Mouse (Mus musculus) megakaryocyte progenitor cell, adult 5-6 weeks (primary cell): Measurements from ENCODE around the gene Rpain. TPM values are rescaled to one million over a fixed set of nuclear protein-coding genes. Genes with fewer than 3 reads are reported as not detected.

Experiments used
- ATAC-seq: replicated peaks from 2 replicates; pipeline ENCODE4 v1.8.0; 2016; ENCODE audit warnings: mild to moderate bottlenecking, moderate TSS enrichment, inconsistent platforms; ENCODE audit not compliant: poor library complexity
- total RNA-seq, 2 experiments: library from RNA; stranded (forward) in 1 of 2; stranded (reverse) in 1 of 2; fragments of 157-497, 149-512 nt in 1 of 2; fragments of 200-1000 nt in 1 of 2; gene quantifications; 2 replicates each; pipeline versions ENCODE4 v1.2.3 to v1.2.4; 2015 to 2017

The Rpain gene
- total RNA-seq, 2 experiments from 2014 or later: 25.3 to 68.1 TPM

DNA sequence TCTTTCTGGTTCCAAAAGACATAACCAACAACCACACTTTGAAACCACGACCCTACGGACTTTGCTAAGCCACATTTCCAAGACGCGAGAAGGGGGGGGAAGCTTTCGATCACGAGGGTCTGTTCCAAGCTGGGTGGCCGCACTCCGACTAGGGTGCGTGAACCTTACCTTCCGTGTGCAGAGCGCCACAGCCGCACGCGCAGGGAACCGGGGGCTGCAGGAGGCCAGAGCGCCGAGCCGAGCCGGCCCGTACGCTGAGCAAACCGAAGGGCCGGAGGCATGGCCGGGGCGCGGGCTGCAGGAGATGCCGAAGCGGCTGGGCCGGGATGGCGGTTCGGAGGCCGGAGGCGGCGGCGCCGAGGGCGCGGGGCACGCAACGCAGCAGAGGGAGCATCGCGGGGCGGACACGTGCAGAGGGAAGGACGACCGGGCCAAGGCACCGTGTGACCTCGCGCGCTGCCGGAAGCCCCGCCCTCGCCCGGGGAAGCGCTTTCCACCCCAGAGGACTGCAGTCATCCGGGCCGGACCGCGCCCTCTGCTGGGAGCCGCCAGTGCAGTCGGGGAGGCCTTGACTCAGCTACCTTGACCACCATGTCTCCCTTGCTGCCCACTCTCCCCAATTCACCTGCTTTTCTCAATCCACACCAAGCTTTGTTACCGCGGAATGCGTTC, 12.7 kb downstream of the Rpain start, which contains the start of gene C1qbp:
C1qbp (minus strand) TSS at position 470 of the 672 bp plus-strand sequence.
- ATAC-seq: peak; percentile 99

DNA sequence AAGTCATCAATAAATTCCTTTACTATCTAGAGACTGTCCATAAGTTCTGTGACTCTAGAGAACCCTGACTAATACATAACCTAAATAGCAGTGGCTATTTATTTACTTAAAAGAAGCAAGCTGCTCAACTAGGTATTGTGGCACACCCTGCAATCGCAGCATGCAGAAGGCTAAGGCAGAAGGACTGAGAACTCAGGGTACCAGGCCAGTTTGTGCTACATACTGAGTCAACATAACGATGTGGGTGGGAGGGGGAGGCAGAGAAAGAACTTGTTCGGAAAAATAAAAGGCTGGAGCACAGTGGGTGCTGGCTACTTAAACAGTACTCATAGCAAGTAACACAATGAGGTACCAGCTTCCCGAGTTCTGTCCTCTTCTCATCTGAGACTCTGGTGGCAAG, 31.2 kb downstream of the Rpain start:
- no peak for ATAC-seq

DNA sequence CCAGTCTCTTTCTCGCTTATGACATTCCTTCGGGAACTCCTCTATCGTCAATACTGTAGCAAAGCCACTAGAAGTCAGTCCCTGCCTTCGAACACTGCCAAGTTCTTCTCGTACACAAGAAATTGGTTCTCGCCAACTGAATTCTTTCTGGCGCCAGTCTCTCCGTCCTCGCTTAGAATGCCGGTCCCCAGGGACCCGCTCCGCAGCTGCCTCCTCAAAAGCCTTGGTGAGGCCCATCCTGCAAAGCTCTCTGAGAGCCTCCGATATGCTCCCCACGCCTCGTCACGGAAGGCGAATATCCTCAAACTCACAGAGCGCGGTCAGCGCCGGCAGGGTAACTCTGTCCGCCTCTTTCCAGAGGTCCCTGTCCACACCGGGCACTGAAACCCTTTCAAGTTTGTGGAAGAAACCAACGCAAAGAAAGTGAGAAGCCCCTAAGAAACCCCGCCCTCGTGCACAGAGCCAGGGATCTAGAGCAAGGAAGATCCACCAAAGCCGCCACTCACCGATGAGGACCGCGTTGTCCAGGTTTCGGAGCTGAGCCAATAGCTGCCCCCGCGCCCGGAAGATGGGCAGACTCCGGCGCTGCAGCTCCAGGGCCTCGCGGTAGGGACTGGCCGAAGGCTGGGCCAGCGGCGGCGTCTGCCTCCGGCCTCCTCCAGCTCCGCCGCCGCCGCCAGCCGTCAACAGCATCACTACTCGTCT, 33.8 kb downstream of the Rpain start:
- ATAC-seq: peak; percentile 40

DNA sequence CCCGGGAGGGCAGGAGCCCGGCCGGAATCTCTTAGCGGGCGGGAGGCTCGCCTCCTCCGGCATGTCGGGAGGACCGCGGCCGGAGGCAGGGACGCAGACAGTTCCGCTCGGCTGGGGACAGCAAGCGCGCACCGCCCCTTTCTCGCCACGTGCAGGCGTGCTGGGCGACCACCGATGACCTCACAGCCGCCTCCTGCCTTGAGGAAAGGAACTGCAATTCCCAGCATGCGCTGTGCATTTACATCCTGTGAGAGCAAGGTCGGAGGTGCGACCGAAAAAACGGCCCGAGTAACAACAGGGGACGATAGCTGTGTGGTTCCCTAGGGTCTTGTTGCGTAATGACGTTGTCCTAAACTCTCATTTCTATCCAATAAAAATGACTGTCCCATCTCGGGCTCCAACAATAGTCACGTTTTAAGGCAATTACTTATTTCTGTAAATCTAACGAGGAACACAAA, 34.3 kb downstream of the Rpain start, which contains the start of gene Dhx33:
Dhx33 (minus strand) TSS at position 122 of the 458 bp plus-strand sequence.
- ATAC-seq: peak; percentile 98

DNA sequence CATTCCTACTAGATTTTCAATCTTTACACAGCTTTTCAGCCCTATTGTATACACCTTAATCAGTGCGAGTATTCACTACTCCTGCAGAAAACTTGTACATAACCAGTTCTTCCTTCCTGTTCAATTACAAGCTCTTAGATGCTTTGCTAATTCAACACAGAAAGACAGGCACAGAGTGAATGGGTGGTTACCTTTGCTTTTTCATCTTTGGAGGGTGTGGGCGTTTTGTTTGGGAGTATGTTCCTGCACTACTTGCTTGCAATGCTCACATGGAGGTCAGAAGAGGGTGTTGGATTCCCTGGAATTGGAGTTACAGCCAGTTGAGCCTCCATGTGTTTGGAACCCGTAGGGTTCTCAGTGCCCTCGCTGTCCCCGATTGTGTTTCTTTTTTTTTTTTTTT, 35.0 kb downstream of the Rpain start:
- ATAC-seq: no peak

DNA sequence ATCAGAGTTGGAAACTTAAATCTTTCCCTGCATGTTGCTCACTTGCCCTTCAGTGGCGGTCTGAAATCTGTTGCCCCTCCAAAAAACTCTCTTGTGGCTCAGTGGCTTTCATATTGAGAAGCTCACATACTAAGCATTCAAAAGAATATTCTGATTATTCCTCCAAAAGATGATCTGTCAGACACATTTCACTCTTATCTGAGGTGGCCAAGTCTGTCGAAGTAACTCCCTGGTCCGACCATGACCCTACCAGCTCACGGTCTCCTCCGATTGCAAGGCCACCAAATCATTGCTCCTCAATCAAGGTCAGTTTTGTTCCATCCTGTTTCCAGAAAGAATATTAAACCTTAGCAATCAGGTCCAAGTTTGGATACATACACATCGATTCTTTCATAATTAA, 37.0 kb downstream of the Rpain start:
- ATAC-seq: no peak

DNA sequence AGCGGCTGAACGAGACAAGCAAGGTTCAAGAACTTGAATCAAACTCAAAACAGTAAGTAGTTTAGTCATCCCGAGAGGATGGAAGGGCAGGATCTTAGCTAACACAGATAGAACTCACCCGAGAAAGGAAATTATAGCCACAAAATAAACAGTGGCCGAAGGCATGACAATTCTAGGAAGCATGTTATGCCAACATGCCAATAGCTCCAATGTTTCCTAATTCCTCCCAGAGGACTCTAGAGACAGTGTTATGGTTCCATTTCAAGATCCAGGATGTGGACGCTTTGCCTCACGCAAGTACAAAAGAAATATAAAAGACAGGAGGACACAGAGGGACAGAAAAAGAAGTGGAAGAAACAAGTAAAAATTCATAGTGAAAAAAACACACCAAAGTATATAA, 37.8 kb downstream of the Rpain start:
- no peak for ATAC-seq

DNA sequence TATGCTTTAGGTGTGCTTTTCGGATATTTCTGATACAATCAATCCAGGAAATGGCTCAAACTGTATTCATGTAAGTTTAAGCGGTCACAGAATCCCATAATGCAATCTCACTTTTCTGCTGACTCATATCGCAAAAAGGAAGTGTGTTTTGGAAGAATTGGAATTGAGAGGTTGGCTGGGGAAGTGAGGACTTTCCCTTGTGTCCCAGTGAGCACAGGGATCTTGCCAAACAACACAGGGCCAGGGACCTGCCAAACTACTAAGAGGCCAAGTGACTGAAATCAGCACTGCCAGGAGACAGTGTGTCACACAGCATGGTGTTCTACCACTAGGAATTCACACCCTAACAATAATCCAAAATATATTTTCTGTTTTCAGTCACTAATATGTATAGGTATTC, 38.3 kb downstream of the Rpain start:
- ATAC-seq: no peak

DNA sequence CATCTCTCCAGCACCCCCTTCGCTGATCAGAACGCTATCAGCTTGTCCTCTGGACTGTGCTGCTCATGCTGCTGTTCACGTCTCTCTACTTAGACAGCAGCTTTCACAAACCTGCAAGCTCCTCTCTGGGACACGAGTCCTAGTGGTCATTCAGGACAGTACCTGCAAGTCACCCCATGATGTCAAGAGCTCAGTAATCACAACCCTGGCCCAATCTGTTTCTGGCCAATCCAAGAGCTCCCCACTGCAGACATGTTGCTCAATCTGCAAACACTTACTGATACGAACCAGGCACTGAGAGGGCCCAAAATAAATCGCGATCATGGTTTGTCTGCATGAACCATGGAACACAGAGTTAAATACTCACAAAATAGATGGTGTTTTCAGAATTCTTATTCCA, 42.7 kb downstream of the Rpain start:
- no peak for ATAC-seq

DNA sequence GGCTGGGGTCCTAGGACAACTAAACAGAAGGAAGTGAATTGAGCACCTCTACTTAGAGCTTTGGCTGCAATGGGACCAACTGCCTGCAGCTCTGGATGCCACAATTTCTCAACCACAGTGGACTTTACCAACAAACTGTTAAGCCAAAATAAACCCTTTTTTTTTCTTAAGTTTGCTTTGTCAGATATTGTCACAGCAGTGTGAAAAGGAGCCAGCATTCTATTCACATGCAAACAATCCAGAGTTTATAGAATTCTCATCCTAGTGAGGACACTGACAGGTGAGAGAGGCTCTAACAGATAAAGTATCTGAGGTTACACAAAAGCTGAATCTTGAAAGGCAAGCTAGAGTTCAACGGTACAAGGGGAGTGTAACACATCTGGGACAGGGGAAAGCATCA, 47.0 kb downstream of the Rpain start:
- ATAC-seq: no peak

DNA sequence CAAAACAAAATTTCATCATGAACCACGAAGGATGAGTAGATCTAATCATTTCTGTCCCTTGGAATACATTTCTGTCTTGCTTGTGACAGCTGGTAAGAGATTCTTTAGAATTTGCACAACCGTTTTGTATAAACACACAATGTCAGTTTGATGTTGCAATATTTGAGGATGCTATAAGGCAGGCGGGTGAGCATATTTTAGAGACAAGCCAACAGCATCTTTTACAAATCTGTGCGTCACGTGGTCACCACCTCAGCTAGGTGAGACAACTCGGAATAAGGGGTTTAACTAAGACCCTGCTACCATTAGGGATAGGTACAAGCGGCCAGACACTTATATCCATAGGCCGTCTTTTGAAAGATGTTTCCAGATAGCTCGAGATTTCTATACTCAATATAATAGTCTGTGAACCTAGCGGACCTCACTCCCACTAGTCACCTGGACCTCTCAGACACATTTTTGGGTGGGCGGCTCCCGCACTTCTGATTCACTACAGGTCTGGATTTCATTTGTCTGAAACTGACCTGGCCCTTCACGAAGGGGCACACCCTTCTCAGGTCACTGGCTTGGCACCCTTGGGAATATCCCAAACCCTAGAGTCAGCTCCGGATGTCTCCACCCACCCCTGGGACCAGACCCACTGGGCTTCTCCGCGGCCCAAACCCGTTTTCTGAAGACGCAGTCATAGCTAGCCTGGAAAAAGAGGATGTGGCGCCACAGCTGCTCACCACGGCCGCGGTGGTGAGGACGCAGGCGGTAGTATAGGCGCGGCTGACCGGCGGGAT, 48.6 kb downstream of the Rpain start:
- ATAC-seq: no peak

DNA sequence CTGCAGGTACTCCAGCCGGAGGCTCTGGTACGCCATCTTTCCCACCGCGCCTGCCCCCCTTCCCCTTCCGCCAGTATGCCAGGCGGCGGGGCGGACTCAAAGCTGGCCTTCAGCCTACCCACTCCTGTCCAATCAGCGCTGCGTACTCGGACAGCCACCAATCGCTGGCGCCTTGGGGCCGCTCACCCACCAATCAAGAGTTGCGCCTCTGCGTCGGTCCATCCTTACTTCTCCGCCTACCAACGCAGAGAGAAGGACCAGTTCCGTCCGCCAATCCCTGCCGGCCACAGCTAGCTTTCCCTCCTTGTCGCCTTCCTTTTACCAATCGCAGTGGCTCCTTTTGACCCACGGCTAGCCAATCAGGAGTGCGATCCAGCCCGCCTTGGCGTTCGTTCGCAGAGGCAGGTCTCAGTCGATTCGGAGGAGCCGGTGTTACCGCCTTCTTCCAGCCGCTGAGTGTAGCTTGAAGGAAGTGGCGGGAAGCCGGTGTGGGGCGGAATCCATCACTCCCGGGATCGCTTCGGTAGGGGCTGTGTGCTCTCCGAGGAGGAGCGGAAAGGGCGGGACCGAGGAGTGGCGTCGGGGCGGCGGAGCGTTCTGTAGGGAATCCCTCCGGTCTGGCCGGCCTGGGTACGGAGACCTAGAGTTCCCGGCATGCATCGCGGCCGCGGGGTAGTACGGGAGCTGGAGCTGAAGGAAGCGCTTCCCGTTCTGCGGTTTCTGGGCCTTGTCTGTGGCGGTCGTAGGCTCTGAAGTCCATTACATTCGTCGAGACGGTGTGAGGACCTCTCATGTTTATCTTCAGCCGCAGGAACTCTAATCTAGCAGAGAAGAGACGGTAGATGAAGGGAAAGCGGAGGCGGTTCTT, 49.4 kb downstream of the Rpain start, which contains the start of the genes Mis12 and Derl2:
Mis12 (plus strand) TSS at position 411 of the 868 bp plus-strand sequence.
Derl2 (minus strand) TSS at position 641 of the 868 bp plus-strand sequence.
- peak; percentile 94 for ATAC-seq

Other genes starting within 250 kb of the Rpain start
- gene Zfp3, start 206.0 kb upstream of the Rpain start, total RNA-seq (2015): 1.3 and 2.1 TPM in 2 replicates
- 1.9 and 2.7 TPM in 2 replicates for gene Zfp3, start 206.0 kb upstream of the Rpain start, total RNA-seq (2017)
- 0.37 TPM in 1 of 2 replicates, not detected in the other for gene Scimp, start 157.6 kb upstream of the Rpain start, total RNA-seq (2015)
- not detected in 2 replicates for gene Scimp, start 157.6 kb upstream of the Rpain start, total RNA-seq (2017)
- gene Rabep1, start 125.4 kb upstream of the Rpain start, total RNA-seq (2015): 19.5 and 28.2 TPM in 2 replicates
- 30.8 and 52.6 TPM in 2 replicates for gene Rabep1, start 125.4 kb upstream of the Rpain start, total RNA-seq (2017)
- gene Nup88, start 240 bp upstream of the Rpain start, total RNA-seq (2015): 138 and 143 TPM in 2 replicates
- gene Nup88, start 240 bp upstream of the Rpain start, total RNA-seq (2017): 135 and 164 TPM in 2 replicates
- 642 and 695 TPM in 2 replicates for gene C1qbp, start 12.8 kb downstream of the Rpain start, total RNA-seq (2015)
- gene C1qbp, start 12.8 kb downstream of the Rpain start, total RNA-seq (2017): 113 and 117 TPM in 2 replicates
- 19.3 and 23.5 TPM in 2 replicates for gene Dhx33, start 34.2 kb downstream of the Rpain start, total RNA-seq (2015)
- 28.4 and 41.3 TPM in 2 replicates for gene Dhx33, start 34.2 kb downstream of the Rpain start, total RNA-seq (2017)
- 26.4 and 30.6 TPM in 2 replicates for gene Mis12, start 49.4 kb downstream of the Rpain start, total RNA-seq (2015)
- 32.4 and 40.0 TPM in 2 replicates for gene Mis12, start 49.4 kb downstream of the Rpain start, total RNA-seq (2017)
- gene Derl2, start 49.6 kb downstream of the Rpain start, total RNA-seq (2015): 30.7 and 33.0 TPM in 2 replicates
- 41.4 and 43.5 TPM in 2 replicates for gene Derl2, start 49.6 kb downstream of the Rpain start, total RNA-seq (2017)
- not detected in 2 replicates for gene 6330403K07Rik, start 63.3 kb downstream of the Rpain start, total RNA-seq (2015)
- gene 6330403K07Rik, start 63.3 kb downstream of the Rpain start, total RNA-seq (2017): not detected in 2 replicates
- gene Nlrp1a, start 174.5 kb downstream of the Rpain start, total RNA-seq (2015): 4.9 and 5.0 TPM in 2 replicates
- gene Nlrp1a, start 174.5 kb downstream of the Rpain start, total RNA-seq (2017): 7.5 and 7.7 TPM in 2 replicates